Mouse (Mus musculus) cerebellum, adult 2 months (tissue): ENCODE results near the gene Tcf3.

Source experiments
- CTCF ChIP-seq: fragments of 200-500 bp; IDR thresholded peaks from 2 replicates; pipeline ENCODE4 v1.5.1; 2011; ENCODE audit warnings: low read depth, mild to moderate bottlenecking, control low read depth, low read length, moderate library complexity, borderline replicate concordance; ENCODE audit not compliant: insufficient read depth
- POLR2A ChIP-seq: fragments of 200-500 bp; IDR thresholded peaks from 2 replicates; pipeline ENCODE4 v1.6.1; 2011; ENCODE audit warnings: low read length, control low read depth, borderline replicate concordance; ENCODE audit not compliant: insufficient read depth

GRCm38 (mm10) chr10:80377716-80378115, 55.7 kb downstream of the Tcf3 start:
- TF ChIP-seq POLR2A (no peak), CTCF (peak; percentile 59)
